Mouse (Mus musculus) liver, embryonic 14.5 days (tissue): ENCODE measurements around the gene Tprg.

Experiments
- CTCF ChIP-seq: IDR thresholded peaks from 2 replicates; pipeline ENCODE4 v1.5.1; 2016; ENCODE audit warnings: antibody characterized with exemption, low read depth, control low read depth
- EP300 ChIP-seq: IDR thresholded peaks from 2 replicates; pipeline ENCODE4 v1.6.1; 2016; ENCODE audit warnings: antibody characterized with exemption, low read depth

- TF ChIP-seq CTCF (no peak), EP300 (no peak)
Measured at GRCm38 (mm10) chr16:25286517-25286916, at the start of gene Tprg.
